Mouse (Mus musculus) kidney, adult 2 months (tissue): ENCODE results near the gene Chchd5.

Experiments used
- CTCF ChIP-seq: fragments of 200-500 bp; conservative IDR thresholded peaks from 2 replicates; pipeline ENCODE4 v1.5.1; 2011; ENCODE audit warnings: low read depth, mild to moderate bottlenecking, control low read depth, low read length, moderate library complexity, mixed read lengths; ENCODE audit not compliant: insufficient read depth, insufficient read length
- POLR2A ChIP-seq: fragments of 200-500 bp; IDR thresholded peaks from one replicate; pipeline ENCODE4 v1.6.1; 2011; ENCODE audit warnings: low read depth, low read length, control low read depth

DNA sequence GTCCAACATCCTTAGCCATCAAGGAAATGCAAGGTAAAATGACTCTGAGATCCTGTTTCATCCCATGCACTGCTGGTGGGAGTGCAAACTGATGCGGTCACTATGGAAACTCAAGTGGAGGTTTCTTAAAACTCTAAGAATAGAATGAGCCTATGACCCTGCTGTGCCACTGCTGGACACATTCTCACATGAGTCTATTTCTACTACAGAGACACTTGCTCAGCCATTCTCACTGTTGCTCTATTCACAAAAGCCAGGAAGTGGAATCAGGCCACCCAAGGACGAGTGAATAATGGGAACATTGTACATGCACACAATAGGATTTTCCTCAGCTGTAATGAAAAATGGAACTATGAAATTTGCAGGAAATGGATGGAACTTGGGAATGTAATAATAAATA is 19.3 kb downstream of the Chchd5 start:
- TF ChIP-seq CTCF: no peak
- no peak for TF ChIP-seq POLR2A
